Comparison of ENCODE assay signal across 34 mouse cellular contexts in the genomic region with DNA sequence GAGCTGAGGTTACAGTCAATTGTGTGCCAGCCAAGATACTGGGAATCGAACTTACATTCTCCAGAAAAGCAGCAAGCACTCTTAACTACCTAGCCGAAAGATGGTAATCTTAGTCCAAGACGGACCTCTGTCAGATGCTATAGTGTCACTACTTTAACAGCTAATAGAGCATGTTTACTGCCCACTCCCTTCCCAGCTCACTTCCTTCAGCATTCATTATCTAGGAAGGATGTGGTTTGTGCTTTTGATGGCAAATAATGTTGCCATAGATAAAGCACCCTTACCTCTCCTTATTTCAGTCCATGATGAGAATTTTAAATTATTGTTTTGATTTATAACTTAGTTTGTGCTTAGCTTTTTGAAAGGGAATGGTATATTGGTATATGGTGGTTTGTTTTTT. TPM values are rescaled to one million over a fixed set of nuclear protein-coding genes. Genes with fewer than 3 reads are reported as not detected.
"Had no signal": no experiment of that assay in that cellular context is flagged by ENCODE, and none has a peak within 500 bp of the region (broad histone marks: within the 10 kb centered on the region; RNA-seq: fewer than 3 reads in every experiment).

No protein-coding gene starts in this region.

- H3K4me2 ChIP-seq: heart, embryonic 12.5 days; heart, embryonic 13.5 days; heart, embryonic 15.5 days; hindbrain, embryonic 12.5 days; hindbrain, embryonic 13.5 days; hindbrain, embryonic 14.5 days; hindbrain, embryonic 15.5 days; intestine, embryonic 15.5 days; kidney, embryonic 15.5 days had no signal

- H3K36me3 ChIP-seq: heart, embryonic 12.5 days; heart, embryonic 13.5 days; heart, embryonic 15.5 days; hindbrain, embryonic 10.5 days; hindbrain, embryonic 12.5 days; hindbrain, embryonic 13.5 days; hindbrain, embryonic 15.5 days; intestine, embryonic 15.5 days; kidney, embryonic 15.5 days had no signal

- ATAC-seq: hindbrain, embryonic 16.5 days; hindbrain, postnatal 0 days; inflammation-experienced regulatory T-cells, adult 6 months; intestine, embryonic 15.5 days; intestine, embryonic 16.5 days; intestine, postnatal 0 days had no signal

- H3K9ac ChIP-seq: heart, embryonic 12.5 days; heart, embryonic 13.5 days; heart, embryonic 15.5 days; hindbrain, embryonic 12.5 days; hindbrain, embryonic 13.5 days; hindbrain, embryonic 14.5 days; hindbrain, embryonic 15.5 days; intestine, embryonic 15.5 days; kidney, embryonic 15.5 days had no signal

- H3K4me3 ChIP-seq: heart, embryonic 12.5 days; heart, embryonic 13.5 days; heart, embryonic 15.5 days; hindbrain, embryonic 10.5 days; hindbrain, embryonic 12.5 days; hindbrain, embryonic 13.5 days; hindbrain, embryonic 15.5 days; intestine, embryonic 15.5 days; kidney, embryonic 15.5 days; layer of hippocampus, adult 2 months; left cerebral cortex, adult 2 months had no signal

- DNase-seq: heart, postnatal 10 days; heart, postnatal 14 days; heart, postnatal 36 days; heart, postnatal 4 days; kidney, adult 11 months; kidney, adult 18-20 months; kidney, adult 2 months; kidney, adult 8-10 months; kidney, adult 9 months; kidney, postnatal 10 days; kidney, postnatal 14 days; kidney, postnatal 25 days; kidney, postnatal 36 days; kidney, postnatal 4 days; layer of hippocampus, adult 9-11 months; layer of hippocampus, postnatal 36 days had no signal

- H3K4me1 ChIP-seq: heart, embryonic 12.5 days; heart, embryonic 13.5 days; heart, embryonic 15.5 days; hindbrain, embryonic 10.5 days; hindbrain, embryonic 12.5 days; hindbrain, embryonic 13.5 days; hindbrain, embryonic 15.5 days; intestine, embryonic 15.5 days; kidney, embryonic 15.5 days had no signal

- H3K9me3 ChIP-seq: heart, embryonic 13.5 days; heart, embryonic 15.5 days; hindbrain, embryonic 10.5 days; hindbrain, embryonic 12.5 days; hindbrain, embryonic 13.5 days; hindbrain, embryonic 15.5 days; intestine, embryonic 15.5 days; kidney, embryonic 15.5 days had no signal

- H3K27ac ChIP-seq: heart, embryonic 13.5 days; heart, embryonic 15.5 days; hindbrain, embryonic 10.5 days; hindbrain, embryonic 12.5 days; hindbrain, embryonic 13.5 days; hindbrain, embryonic 14.5 days; hindbrain, embryonic 15.5 days; hindbrain, postnatal 0 days; intestine, embryonic 15.5 days; kidney, embryonic 15.5 days; kidney, postnatal 0 days; layer of hippocampus, adult 2 months; left cerebral cortex, adult 2 months had no signal

- H3K27me3 ChIP-seq: heart, embryonic 12.5 days; heart, embryonic 13.5 days; heart, embryonic 15.5 days; hindbrain, embryonic 12.5 days; hindbrain, embryonic 13.5 days; hindbrain, embryonic 15.5 days; intestine, embryonic 15.5 days; kidney, embryonic 15.5 days had no signal

RNA-seq across cellular contexts. Expression of a gene that starts 27.0 kb away (rescaled TPM):
- polyA plus RNA-seq: inflammation-experienced regulatory T-cells, adult 6 months had no signal
